Mouse (Mus musculus) B cell, adult 2 months (primary cell): Measurements from ENCODE around the gene Got1.
"Not testable (repeated sequence)": the region's sequence is repeated elsewhere in the genome, so short reads cannot be mapped to it uniquely, and the experiment has no call there.

ENCODE experiments used
- DNase-seq, 2 experiments: peaks; one replicate each; pipeline ENCODE4 v3.0.0; 2022

Got1 gene

DNA sequence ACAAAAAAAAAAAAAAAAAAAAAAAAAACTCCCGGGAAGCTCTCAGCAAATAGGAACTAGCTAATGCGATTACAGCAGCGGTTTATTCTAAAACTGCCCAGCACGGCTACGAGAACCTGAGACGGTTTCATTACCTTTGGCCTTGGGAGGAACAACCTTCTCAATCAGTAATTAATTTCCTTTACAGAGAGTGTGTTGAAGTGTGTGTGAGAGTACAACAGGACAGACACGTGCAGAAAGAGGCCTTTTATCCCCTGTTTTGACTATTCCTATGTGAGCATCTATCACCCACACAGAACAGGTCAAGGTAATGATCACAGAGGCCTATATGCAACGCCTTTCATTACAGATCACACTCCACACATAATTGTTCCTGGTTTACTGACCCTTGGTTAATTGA lies 3.0 kb downstream of the Got1 start:
- no peak for DNase-seq

DNA sequence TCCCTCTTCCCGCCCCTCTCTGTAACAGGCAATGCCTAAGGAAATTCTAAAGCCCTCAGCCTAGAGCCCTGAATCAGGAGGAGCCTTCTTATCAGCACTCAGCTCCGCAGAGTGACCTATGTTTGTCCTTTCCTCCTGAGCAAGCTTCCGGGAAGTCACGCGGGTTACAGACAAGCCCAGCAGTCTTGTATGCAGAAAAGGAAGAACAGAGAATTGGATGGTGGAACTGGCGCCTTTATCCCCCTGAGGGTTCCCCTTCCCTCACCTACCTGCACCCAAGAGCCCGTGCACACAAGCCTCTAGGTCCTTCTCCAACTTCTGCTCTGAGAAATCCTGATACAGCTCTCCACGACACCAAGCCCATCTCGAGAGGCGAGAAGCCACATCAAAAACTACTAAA lies 4.0 kb downstream of the Got1 start:
- peak in 1 of 2 experiments; percentile 25 for DNase-seq

DNA sequence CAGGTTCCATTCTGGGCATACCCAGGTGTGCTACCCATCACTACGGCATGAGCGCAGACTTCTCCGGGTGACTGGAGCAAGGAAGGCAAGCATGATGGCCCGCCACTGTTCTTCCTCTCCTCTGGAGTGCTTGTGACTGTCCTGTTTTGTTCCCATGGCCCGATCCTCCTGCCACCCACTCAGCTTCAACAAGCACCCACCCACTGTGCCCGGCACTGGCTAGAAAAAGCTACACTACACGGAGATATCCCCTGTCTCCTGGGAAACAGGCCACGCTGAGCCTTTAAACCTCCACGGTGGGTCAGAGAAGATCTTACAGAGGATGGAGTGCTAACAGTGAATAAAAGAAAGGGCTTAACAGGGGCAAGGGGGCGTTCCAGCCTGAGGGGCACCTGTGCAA lies 5.2 kb downstream of the Got1 start:
- no peak for DNase-seq

DNA sequence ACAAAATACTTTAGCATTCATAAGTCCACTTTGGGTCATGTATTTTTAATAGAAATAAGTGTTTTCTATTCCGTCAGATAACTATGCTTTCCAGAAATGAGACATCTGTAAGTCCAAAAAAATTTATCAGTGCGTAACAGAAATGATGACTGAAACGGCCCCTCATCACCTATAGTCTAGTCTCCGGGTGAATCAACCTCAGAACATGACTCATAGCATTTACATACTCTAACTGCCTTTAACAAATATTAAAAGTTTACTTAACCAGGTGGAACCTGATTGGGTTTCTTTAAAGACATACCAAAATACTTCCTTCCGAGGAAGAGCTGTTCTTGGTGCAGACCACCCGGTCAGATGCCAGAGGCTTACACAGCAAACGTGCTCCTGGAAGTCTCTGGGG lies 6.1 kb downstream of the Got1 start:
- DNase-seq: no peak

DNA sequence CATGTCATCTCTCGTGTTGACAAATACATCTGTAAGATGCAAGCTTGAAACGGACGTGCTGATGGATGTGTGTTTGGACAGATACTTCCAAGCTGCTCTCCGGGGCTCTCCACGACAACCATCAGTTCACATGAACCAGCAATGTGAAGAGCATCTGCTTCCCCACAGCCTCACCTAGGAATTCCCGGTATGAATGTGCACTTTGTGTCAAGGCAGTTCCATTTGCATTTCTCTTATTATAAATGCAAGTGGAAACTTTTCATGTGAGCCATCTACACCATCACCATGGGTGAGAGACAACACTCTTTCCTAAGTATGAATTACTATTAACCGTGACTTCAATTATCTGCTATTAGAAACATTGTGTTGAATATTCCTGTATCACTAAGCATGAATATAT lies 6.6 kb downstream of the Got1 start:
- no peak for DNase-seq

DNA sequence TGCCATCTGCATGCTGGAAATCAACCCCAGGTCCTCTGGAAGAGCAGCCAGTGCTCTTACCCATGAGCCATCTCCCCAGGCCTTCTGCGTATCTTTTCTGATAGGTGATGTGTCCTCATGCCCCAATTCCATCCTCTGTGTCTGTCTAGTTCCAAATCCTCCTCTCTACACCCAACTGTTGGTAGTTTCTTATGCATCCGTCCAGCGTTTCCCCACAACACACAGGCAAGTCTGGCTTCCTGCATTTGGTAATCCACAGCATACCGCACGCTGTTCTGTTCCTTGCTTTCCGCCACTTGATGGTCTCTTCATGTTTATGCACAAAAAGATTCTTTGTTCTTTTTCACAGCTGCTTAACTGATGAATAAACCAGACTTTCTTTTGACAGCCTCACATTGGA lies 7.1 kb downstream of the Got1 start:
- DNase-seq: no peak

DNA sequence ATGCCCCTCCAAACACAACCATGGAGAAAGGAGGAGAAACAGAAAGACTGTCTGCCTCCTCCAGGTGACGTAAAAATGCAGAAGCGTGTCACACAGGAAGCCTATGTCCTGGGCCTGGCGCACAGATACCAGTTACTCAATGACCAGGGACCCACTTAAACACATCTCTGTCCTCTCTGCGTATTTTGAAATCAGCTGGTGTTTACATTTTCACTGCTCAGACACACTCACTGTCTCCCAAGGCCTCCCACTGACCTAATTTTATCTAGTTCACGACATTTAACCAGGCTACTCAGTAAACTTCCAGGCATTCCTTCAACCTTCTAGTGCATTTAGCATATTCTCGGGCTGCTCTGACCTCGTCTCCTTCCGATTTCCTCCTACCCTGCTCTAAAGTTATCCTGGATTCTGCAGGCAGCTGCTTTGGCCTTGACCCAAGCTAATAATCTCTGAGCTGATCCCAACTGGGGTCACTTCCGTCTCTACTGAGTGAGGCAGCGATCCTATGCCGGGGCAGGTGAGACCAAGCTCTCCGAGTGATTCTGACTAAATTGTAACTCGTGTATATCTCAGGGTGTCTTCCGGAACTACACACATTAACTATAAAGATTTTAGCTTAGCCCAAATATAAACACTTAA lies 7.9 kb downstream of the Got1 start:
- DNase-seq: no peak

DNA sequence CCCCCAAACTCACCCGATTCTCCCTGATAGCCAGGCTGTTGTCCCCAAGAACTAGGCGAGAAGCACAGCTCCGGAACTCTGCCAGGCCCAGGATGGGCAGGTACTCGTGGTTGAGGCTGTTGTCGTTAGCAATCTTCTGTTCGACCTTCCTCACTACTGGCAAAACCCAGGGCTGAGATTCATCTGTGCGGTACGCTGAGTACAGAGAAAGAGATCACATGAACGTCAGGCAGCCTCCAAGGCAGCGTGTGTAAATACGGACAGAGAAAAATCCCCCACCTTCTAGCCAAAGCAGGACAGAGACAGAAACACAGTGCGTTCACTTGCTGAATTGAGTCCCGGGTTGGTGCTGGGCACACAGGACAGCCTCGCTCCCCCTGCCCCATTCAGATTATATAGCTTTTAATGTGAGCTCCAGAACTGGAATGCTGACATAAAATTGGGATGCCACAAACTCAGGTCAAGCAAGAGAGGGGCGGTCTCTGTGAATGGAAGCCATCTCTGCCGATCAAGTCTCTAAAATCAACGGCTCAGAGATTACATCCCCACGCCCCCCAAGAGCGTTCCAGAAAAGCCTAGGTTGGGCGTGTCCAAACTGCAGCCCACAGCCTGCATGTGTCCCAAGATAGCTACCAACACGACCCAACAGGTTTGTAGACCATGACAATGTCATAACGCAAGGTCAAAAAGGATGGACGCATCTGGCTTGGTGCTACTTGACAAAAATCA lies 8.6 kb downstream of the Got1 start:
- DNase-seq: no peak

DNA sequence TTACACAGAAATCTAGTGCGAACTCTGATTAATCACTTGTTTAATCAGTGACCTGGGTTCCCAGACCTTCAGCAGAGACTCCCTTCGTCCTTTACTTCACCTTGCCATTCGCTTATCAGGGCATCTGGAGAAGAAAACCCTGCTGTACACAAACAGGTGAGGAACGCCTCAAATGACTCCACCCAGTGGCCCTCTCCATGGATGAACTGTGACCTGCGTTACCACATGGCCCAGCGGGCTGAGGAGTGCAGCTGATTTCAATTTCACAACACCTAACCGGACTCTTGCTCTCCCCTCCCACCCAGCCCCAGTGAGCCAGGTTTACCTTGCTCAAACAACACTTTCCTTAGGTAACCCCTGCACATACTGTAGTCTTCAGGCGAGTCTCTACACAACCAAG lies 10.5 kb downstream of the Got1 start:
- no peak for DNase-seq

DNA sequence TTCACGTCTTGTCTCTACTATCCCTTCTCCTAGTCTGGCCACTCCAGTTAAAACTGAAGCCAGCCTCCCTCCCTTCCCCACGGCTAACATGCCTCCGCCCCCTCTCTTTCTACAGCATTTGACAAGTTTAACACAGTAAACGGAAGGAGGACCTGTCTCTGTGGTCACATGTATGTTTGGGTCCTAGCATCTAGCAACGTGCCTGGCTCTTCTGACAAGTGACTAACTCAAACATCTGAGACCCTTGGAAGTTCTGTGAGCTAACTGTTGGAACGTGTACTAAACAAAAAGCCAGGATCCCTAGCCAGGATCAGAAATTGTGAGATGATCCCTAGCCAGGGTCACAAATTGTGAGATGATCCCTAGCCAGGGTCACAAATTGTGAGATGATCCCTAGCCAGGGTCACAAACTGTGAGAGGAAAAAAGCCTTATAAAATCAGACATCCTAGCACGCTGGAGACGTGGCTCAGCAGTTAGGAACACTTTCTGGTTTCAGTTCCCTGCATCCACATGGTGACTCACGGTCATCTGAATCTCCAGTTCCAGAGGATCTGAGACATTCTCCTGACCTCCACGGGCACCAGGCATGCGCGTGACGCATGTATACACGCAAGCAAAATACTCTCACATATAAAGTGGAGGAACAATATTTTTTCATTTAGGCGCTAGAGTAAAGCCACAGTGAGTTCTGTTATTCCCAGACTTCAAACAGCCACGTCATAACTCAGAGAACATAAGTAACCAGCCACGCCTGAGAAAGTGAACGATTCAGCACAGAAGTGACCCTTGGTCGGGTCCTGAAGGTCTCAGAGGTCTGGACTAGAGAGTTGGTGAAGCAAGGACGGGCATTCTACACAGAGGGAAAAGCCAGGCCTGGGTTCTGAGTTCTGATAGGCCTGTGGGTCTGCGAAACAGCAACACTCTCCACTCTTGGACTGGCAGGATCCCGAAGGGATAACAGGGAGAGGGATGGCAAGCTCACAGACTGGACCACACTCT lies 12.5 kb downstream of the Got1 start:
- no peak for DNase-seq

DNA sequence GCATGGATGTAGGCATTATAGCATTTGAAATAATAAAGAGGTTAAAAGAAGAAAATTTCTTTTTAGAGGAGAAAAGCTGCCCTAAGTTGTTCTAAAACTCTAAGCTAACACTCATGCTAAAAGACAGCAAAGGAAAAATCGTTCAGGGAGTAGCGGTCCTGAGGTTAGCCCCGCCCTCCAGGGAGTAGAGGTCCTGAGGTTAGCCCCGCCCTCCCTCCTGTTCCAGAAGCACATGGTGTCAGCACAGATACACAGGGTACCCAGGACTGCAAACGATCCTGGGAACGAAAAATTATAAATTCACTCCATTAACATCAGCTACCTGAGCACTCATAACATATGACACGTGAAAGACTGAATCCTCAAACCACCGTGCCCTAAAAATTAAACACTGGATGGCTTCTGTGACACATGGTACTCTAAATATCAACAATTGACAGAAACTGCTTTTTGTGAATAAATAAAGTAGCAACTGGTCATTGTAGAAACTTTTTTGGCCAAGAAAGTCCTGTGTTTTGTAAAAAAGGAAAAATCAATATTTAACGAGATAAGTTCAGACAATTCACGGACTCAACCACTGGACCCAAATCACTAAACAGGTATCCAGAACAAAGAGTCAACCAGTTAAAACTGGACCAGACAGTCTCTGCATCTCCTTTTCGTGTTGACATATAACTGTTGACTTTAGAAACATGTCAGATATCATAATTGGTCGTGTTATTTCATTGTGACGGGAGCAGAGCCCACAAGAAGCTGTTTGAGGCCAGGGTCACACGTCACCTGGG lies 13.8 kb downstream of the Got1 start:
- DNase-seq: no peak

DNA sequence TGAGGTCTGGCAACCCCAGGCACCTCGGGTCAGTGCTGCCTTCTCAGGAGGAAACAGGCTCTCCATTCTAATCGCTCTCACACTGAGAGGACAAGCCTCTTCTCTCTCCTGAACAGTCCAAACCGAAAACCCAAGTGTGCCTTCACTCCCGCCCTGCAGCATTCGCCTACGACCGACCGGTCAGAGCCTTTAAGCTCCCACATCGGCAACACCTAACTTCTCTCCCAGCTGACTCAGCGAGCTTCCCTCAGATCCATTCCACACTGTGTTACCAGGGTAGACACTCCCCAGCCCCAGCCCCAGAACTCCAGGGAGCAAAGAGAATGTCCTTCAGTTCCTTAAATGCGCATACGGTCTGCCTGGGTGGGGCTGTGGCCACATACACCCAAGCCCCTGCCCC lies 19.0 kb downstream of the Got1 start:
- no peak for DNase-seq

DNA sequence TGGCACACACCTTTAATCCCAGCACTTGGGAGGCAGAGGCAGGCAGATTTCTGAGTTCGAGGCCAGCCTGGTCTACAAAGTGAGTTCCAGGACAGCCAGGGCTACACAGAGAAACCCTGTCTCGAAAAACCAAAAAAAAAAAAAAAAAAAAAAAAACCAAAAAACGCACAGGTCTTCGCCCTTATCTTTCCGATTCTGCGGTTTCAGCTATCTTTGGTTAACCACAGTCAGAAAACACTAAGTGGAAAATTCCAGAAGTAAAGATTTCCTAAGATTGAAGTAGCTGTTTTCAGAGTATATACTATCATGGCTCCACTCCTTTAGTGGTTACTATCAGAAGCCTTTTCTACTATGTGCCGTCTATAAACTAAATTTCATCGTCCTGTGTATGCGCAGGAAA lies 20.8 kb downstream of the Got1 start:
- not testable (repeated sequence) for DNase-seq

DNA sequence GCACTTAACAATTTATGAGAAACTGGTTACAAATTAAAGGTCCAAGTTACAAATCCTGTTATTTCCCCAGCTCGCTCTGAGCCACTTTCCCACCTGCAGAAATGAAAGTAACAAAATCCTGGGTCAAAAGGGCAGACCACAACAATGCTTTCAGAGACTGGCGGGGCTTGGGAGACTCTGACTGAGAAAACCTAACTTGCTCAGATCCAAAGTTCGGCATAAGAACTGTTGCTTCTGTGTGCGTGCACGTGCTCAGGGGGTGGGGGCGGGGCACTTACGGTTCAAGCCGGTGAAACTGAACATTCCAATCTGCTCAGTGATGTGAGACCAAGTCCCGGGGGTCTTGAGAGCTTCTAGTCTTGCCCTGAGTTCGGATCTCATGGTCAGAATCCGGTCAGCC lies 21.8 kb downstream of the Got1 start:
- DNase-seq: no peak

DNA sequence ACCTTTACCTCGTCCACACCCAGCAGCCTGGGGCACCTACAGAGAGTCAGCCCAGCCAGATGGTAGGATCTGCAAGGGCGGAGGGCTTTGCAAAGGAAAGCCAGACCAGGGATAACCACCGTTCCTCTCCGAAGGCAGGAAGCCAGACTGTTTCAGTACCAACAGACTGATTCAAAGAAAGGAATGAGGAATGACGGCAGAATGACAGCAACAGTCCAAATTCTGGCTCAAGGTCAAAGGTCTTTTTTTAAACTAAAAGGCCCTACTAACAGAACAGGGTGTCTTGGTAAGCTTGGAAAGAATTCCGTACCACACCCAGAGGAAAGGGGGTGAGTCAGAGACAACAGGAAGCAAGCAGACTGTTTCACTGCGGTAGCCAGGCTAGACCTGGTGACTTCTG lies 25.5 kb downstream of the Got1 start:
- no peak for DNase-seq

DNA sequence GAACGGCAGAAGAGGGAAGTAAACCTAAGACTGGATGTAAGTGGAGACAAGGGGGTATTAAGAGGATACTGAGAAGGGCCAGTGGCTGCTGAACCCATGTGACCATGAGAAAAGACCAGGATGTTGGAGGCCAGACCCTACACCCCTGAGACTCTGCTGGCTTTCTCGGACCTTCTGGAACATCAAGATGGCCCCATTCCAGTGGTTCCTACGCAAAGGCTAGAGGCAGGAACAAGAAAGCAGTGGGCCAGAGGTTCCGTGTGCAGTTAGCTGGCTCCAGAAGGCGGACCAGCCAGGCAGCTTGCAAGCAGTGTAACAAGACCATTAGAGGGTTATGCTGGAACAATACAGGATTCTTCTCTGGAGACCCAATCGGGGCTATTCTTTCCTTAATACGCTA lies 27.0 kb downstream of the Got1 start:
- no peak for DNase-seq

DNA sequence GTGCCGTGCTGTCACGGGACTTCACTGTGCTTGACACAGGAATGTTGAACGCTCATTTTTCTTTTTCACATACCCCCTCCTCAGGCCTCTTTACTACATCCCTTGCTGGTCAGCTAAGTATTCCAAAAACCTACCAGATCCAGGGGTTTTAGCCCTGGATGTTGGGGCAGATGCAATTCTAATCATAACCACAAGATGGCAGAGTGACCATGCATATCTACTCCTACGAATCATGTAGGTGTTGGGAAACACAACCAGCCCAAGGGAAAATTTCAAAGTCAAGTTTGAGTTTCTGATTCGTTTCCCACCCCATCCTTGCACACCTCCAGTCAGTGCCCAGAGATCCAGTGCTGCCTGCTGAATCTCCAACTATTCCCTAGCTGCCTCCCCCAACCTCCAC lies 28.6 kb downstream of the Got1 start:
- DNase-seq: peak; percentile 57 to 61

DNA sequence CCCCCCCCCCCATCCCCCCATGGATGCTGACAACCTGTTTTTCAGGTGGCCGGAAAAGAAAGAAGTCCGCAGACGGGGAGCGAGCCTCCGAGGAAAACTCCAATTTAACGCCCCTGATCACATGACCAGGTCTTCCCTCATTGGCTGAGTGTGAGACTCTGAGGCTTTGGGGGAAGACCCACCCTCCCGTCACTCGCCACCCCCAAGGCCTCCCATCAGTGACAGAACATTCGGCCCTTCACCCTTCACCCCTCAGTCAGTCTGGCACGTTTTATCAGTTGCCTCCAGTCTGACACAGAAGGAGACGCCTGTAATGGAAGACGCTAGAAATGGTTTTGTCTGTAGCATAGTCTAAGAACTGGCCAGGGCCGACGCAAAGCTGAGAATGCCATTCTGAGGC lies 29.5 kb downstream of the Got1 start:
- DNase-seq: no peak

DNA sequence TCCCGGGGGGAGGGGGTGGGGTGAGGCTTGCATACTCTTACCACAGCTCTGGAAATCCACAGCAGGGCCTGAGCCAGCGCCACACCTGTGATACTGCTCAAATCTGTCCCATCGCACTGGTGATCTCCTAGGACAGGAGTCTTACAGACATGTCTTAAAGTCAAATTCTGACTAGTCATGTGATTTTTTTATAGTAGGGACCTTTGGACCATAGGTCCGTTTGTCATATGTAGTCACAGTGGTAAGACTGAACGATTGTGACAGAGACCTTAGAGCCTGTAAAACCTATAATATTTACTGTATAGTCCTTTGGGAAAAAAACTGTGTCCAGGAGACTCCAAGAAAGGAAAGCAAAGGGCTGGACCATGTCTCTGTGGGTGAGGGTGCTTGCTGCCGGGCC lies 30.5 kb downstream of the Got1 start:
- DNase-seq: no peak

DNA sequence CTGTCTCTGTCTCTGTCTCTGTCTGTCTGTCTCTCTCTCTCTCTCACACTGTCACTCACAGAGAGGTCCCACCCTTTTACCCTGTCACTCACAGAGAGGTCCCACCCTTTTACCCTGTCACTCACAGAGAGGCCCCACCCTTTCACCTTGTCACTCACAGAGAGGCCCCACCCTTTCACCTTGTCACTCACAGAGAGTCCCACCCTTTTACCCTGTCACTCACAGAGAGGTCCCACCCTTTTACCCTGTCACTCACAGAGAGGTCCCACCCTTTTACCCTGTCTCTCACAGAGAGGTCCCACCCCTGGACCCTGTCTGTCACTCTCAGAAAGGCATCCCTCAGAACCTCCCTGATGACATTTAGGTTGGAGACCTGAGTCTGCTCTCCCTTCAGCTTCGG lies 31.1 kb downstream of the Got1 start:
- DNase-seq: not testable (repeated sequence)

DNA sequence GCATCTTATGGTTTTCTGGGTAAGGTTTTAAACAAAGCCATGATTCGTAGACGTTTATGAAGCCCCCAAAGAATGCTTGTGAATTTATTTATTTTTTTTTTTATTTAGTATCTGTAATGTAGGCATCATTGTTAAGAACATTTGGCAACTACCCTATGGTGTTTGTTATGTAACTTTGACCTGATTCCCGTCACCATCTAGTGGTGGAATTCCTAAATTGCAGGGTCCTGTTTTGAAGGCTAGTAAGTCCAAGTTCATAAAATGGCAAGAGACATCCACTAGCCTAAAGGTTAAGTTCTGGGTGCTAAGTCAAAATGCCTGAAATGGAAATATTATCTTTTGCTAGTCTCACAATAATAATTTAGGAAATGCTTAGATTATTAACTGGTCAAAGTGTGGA lies 37.0 kb downstream of the Got1 start:
- DNase-seq: peak; percentile 24 to 42

DNA sequence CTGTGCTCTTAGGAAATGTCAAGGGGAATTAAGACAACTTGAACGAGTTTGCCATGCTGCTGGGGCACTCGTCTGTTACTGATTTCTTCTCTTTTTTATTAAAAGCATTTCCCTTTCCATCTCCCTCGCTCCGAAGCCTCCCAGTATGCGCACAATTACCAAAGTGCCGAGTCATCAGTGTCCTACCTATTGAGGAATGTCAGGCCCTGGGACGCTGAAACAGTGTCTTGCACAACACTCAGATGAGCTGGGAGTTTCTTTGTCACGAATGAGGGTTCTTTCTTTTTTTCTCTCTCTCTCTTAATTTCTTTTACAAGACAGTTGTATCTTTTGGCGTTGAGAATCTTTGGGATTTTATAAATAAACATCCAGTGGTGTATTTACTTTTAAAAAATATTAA lies 43.9 kb downstream of the Got1 start:
- DNase-seq: no peak

DNA sequence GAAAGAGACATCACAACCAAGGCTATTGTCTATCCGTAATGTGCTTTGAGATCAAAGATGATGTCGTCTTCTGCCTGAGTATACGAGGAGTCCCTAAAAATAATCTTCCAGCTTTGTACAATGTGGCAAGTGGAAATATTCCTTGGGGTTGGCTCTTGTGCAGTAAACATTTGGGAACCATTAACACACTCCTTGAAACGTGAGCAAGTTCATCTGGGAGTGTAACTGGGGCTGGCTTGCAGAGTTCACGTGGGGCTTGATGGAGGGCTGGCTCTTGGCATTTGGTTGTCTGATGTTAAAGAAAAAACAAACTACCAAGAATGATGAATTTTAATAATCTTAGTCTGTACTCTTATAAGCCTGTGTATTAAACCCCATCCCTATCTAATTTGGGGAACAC lies 45.0 kb downstream of the Got1 start:
- DNase-seq: no peak
